Mouse (Mus musculus) layer of hippocampus, postnatal 25 days (tissue): Measurements from ENCODE around the gene Mogs. TPM values are rescaled to one million over a fixed set of nuclear protein-coding genes. Genes with fewer than 3 reads are reported as not detected.
A peak's percentile ranks its signal among the peaks of the same experiment; 100 is the strongest.

Source experiments
- DNase-seq, 2 experiments: peaks; one replicate each; pipeline ENCODE4 v3.0.0; 2022; ENCODE audit warnings: mixed read lengths in 2 of 2, low spot score in 1 of 2; ENCODE audit errors: extremely low spot score in 1 of 2
- total RNA-seq, 2 experiments: library from RNA; stranded (reverse); gene quantifications; 2 replicates each; pipeline ENCODE4 v1.2.3; 2021

Mogs gene
- 10 to 100 TPM; 25.7 to 28.9 TPM for total RNA-seq

- peak; percentile 85 to 88 for DNase-seq
Observed at GRCm38 (mm10) chr6:83115011-83115671, at the start of gene Mogs. Gene Mogs, plus strand, starts transcription at chr6:83115496.

GRCm38 (mm10) chr6:83065995-83066394, 49.3 kb upstream of the Mogs start:
- DNase-seq = no peak

GRCm38 (mm10) chr6:83066441-83066840, 48.9 kb upstream of the Mogs start:
- DNase-seq = no peak

GRCm38 (mm10) chr6:83068221-83068620, 47.1 kb upstream of the Mogs start:
- no peak for DNase-seq

GRCm38 (mm10) chr6:83068706-83069487, 46.4 kb upstream of the Mogs start:
- no peak for DNase-seq

- no peak for DNase-seq
Observed at GRCm38 (mm10) chr6:83069488-83070246, 45.6 kb upstream of the Mogs start.

- DNase-seq = no peak
Observed at GRCm38 (mm10) chr6:83070247-83070310, 45.2 kb upstream of the Mogs start, which contains the start of gene Tlx2. Gene Tlx2, minus strand, starts transcription at chr6:83070293.

- peak; percentile 19 to 60 for DNase-seq
Observed at GRCm38 (mm10) chr6:83070311-83071219, 44.7 kb upstream of the Mogs start.

- no peak for DNase-seq
Observed at GRCm38 (mm10) chr6:83071220-83071619, 44.1 kb upstream of the Mogs start.

GRCm38 (mm10) chr6:83074979-83075378, 40.3 kb upstream of the Mogs start:
- DNase-seq = no peak

GRCm38 (mm10) chr6:83077630-83078323, 37.5 kb upstream of the Mogs start, which contains the start of gene Pcgf1:
Gene Pcgf1, plus strand, starts transcription at chr6:83077869.
- DNase-seq = peak; percentile 39 to 50

- peak; percentile 100 for DNase-seq
Observed at GRCm38 (mm10) chr6:83078324-83078858, 36.9 kb upstream of the Mogs start.

- no peak for DNase-seq
Observed at GRCm38 (mm10) chr6:83080210-83080609, 35.1 kb upstream of the Mogs start.

- no peak for DNase-seq
Observed at GRCm38 (mm10) chr6:83083497-83083896, 31.8 kb upstream of the Mogs start.

- no peak for DNase-seq
Observed at GRCm38 (mm10) chr6:83084477-83084876, 30.8 kb upstream of the Mogs start.

- DNase-seq = no peak
Observed at GRCm38 (mm10) chr6:83086121-83087035, 28.9 kb upstream of the Mogs start, which contains the start of gene Lbx2. Gene Lbx2, plus strand, starts transcription at chr6:83086367.

- DNase-seq = no peak
Observed at GRCm38 (mm10) chr6:83087205-83087925, 27.9 kb upstream of the Mogs start.

GRCm38 (mm10) chr6:83087926-83088260, 27.4 kb upstream of the Mogs start:
- no peak for DNase-seq
